Mouse (Mus musculus) stomach, embryonic 15.5 days (tissue): ENCODE measurements at regions not wholly inside any gene's neighbourhood (a gene's known extent, or its start where the extent isn't known, plus 50 kb on each side); places are given as distances from the start of the nearest gene placed in this dataset.

Source experiments
- ATAC-seq: fragments of 200-750 bp; cut with Nextera tagmentation; 2 replicates; pipeline ENCODE4 v1.8.0; 2017; ENCODE audit warnings: low read depth, moderate number of reproducible peaks, moderate TSS enrichment; ENCODE audit not compliant: insufficient read depth, low FRiP score
- H3K27ac ChIP-seq: fragments of 300-500 bp; sonication (generic); 2 replicates; pipeline ENCODE4 v1.5.1; 2015; ENCODE audit warnings: mild to moderate bottlenecking, inconsistent platforms
- H3K27me3 ChIP-seq: fragments of 300-500 bp; sonication (generic); replicated peaks from 2 replicates; pipeline ENCODE4 v1.6.1; 2015; ENCODE audit warnings: inconsistent platforms
- H3K36me3 ChIP-seq: fragments of 300-500 bp; sonication (generic); 2 replicates; pipeline ENCODE4 v1.6.1; 2015; ENCODE audit warnings: inconsistent platforms
- H3K4me1 ChIP-seq: fragments of 300-500 bp; sonication (generic); 2 replicates; pipeline ENCODE4 v1.6.1; 2015; ENCODE audit warnings: inconsistent platforms
- H3K4me2 ChIP-seq: fragments of 300-500 bp; sonication (generic); 2 replicates; pipeline ENCODE4 v1.6.1; 2015; ENCODE audit warnings: mild to moderate bottlenecking, inconsistent platforms
- H3K4me3 ChIP-seq: fragments of 300-500 bp; sonication (generic); replicated peaks from 2 replicates; pipeline ENCODE4 v1.5.1; 2015; ENCODE audit warnings: inconsistent platforms
- H3K9ac ChIP-seq: fragments of 300-500 bp; sonication (generic); 2 replicates; pipeline ENCODE4 v1.6.1; 2015; ENCODE audit warnings: inconsistent platforms
- H3K9me3 ChIP-seq: fragments of 300-500 bp; sonication (generic); 2 replicates; pipeline ENCODE4 v1.6.1; 2016; ENCODE audit warnings: inconsistent platforms
- WGBS: fragments of 180-500 bp; shearing (Covaris S2); methylation state at CpG from one replicate; pipeline ENCODE4 v1.1.7; 2015; 5-methylcytosine and 5-hydroxymethylcytosine counted together

DNA sequence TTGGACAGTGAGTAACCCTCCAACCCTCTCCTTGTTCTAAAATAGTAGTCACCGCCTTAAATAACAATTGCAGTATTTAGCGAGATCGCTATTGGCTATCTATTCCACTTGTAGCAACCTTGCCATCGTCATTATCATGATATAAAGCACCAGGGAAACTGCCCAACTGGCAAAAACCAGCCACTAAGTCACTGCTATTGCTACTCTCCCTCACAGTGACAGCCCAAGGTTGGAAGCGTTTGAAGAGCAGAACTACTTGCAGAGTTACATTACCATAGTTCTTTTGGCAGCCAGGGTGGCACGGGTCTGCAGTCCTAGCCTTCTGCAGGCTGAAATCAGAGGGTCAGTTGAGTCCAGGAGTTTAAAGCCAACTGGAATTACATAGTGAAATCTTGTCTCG, 171.6 kb upstream of the 4930412O13Rik start:
- ATAC-seq, result no peak

DNA sequence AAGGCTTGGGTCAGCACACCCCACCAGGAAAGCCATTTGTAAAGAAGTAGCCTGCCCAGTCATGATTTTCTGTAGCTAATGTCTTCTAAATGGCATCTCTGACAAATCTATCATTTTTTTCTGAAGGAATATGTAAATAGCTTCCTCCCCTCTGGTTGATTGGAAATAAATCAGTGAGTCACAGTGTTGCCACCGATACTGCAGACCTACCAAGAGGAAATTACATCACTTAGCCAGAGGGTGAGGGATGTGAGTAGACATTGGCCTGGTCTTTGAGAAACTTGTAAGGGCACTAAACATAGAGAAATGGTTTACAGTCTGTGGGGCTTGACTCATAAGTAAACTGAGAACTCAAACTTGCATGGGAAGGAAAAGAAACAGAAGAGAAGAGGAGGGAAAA, 163.1 kb upstream of the 4930412O13Rik start:
- ATAC-seq, result no peak
- Histone ChIP-seq H3K27me3 (no peaks in the 10 kb centered on the region), H3K4me2 (no peak overlapping the region), H3K36me3 (no peaks in the 10 kb centered on the region), H3K27ac (no peak overlapping the region), H3K4me3 (no peak overlapping the region), H3K9ac (no peak overlapping the region), H3K4me1 (no peaks in the 10 kb centered on the region), H3K9me3 (no peaks in the 10 kb centered on the region)
- 40% methylated on average over 1 of the region's 1 CpGs for WGBS

More for the DNA sequence above, 171.6 kb upstream of the 4930412O13Rik start:
- Histone ChIP-seq H3K27me3 (no peaks in the 10 kb centered on the region), H3K36me3 (no peaks in the 10 kb centered on the region), H3K4me3 (no peak overlapping the region), H3K9ac (no peak overlapping the region), H3K4me2 (no peak overlapping the region), H3K9me3 (no peaks in the 10 kb centered on the region), H3K4me1 (no peaks in the 10 kb centered on the region), H3K27ac (no peak overlapping the region)
- 80% methylated on average over 7 of the region's 7 CpGs for WGBS

DNA sequence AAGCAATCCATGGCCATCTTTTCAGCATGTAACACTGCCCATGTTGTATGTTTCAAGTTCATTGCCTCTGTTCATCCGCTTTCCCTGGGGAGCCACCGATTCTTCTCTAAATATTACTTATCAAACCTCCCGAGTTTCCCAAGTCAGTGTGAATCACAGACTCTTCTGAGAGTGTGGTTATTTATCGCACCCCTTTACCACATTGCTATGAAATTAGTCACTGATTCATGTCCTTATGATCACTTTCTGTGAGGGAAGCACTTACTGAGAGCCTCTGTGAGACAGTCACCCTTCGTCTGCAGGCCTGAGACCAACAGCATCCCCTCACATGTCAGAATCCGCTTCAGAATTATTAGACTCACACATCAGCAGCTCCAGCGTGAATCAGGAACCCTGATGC, 147.8 kb upstream of the 4930412O13Rik start:
- no peaks in the 10 kb centered on the region for H3K36me3 ChIP-seq
- H3K27ac ChIP-seq, result no peak overlapping the region

DNA sequence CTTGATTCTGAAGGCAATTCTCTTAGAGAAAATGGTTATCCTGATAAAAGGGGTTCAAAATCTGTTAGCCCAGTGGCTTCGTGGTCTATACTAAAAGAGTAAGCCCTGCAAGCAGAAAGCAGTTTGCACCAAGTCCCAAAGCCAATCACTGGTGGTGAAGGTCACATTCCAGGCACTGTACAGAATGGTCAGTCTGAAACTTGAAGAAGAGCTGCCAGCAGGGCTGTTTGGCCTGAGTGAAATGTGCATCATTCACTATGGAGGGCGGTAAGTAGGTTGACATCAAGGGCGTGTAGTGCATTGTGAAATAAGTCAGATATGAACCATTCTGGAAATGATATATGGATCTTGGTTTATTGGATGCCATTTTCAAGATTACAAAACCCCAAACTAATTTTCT, 136.9 kb upstream of the 4930412O13Rik start:
- Histone ChIP-seq H3K36me3 (no peaks in the 10 kb centered on the region), H3K4me1 (no peaks in the 10 kb centered on the region), H3K9ac (no peak overlapping the region), H3K9me3 (no peaks in the 10 kb centered on the region), H3K4me3 (no peak overlapping the region), H3K27ac (no peak overlapping the region), H3K4me2 (no peak overlapping the region), H3K27me3 (no peaks in the 10 kb centered on the region)
- 88% methylated on average over 3 of the region's 3 CpGs for WGBS
- ATAC-seq, result no peak

More for the DNA sequence above, 147.8 kb upstream of the 4930412O13Rik start:
- no peak overlapping the region for H3K4me3 ChIP-seq
- H3K27me3 ChIP-seq, result no peaks in the 10 kb centered on the region
- no peak overlapping the region for H3K4me2 ChIP-seq
- H3K4me1 ChIP-seq, result no peaks in the 10 kb centered on the region
- 76% methylated on average over 7 of the region's 7 CpGs for WGBS
- H3K9me3 ChIP-seq, result no peaks in the 10 kb centered on the region
- H3K9ac ChIP-seq, result no peak overlapping the region
- no peak for ATAC-seq

DNA sequence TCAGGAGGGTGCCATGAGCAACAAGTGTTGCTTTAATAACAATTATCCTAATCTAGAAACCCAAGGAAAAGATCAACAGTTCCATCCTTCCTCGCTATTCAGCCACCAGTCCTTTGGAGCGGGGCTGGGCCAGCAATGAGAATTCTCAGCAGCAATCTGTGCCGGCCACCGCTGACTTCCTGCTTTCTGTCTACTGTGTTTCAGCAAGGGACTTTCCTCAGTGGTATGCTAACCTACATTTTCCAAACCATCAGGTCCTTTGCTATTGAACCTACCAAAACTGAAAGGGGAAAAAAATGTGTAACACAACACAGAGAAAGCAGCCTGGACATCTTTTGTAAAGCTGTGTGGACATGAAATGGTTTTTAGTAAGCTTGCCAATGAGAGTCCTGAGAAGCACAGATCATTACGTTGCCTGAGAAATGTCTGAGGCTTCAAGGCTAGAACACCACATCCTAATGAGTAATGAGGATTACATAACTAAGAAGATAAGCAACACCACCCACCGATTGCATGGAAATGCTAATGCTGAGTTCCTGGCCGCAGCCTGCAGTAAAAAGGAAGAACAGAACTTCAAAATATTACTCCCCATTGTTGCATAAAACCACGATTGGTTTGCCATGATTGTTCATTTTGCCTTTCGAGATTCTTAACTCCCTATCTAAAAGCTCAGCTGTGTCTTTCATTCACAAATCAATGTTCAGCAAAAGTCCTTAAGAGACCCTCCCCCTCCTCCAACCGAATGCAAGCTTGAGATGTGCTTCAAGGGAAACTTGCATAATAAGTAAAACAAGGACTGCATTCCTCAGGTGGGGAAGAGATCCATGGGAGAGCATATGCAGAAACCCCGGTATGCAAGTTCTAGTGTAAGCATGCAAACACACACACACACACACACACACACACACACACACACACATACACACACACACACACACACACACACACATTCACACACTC, 130.9 kb upstream of the 4930412O13Rik start:
- no peak overlapping the region for H3K9ac ChIP-seq
- no peak overlapping the region for H3K27ac ChIP-seq
- no peak overlapping the region for H3K4me2 ChIP-seq
- no peaks in the 10 kb centered on the region for H3K36me3 ChIP-seq
- H3K27me3 ChIP-seq, result no peaks in the 10 kb centered on the region
- no peak overlapping the region for H3K4me3 ChIP-seq
- H3K9me3 ChIP-seq, result no peaks in the 10 kb centered on the region
- ATAC-seq, result no peak
- no peaks in the 10 kb centered on the region for H3K4me1 ChIP-seq
- WGBS, result 46% methylated on average over 11 of the region's 11 CpGs

DNA sequence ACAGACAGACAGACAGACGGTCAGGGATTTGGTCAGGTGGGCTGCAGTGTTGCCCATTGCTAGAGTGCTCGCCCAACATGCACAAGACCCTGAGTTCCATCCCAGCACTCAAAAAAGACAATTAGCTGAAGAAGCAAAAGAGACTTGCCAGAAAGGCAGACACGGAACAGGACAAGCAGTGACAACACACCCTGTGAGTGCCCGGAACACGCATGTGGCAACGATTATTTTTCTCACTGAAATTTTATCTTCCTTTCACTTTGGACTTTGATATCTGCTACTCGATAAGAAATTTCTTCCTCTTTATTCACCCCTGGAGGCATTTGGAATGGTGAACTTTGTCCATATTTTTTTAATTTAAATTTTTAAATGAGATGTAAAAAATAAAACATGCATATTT, 127.4 kb upstream of the 4930412O13Rik start:
- no peak overlapping the region for H3K4me3 ChIP-seq
- no peaks in the 10 kb centered on the region for H3K27me3 ChIP-seq
- no peaks in the 10 kb centered on the region for H3K4me1 ChIP-seq
- H3K9ac ChIP-seq, result no peak overlapping the region
- ATAC-seq, result no peak
- H3K36me3 ChIP-seq, result no peaks in the 10 kb centered on the region
- 84% methylated on average over 7 of the region's 7 CpGs for WGBS
- H3K4me2 ChIP-seq, result no peak overlapping the region
- no peak overlapping the region for H3K27ac ChIP-seq
- no peaks in the 10 kb centered on the region for H3K9me3 ChIP-seq

DNA sequence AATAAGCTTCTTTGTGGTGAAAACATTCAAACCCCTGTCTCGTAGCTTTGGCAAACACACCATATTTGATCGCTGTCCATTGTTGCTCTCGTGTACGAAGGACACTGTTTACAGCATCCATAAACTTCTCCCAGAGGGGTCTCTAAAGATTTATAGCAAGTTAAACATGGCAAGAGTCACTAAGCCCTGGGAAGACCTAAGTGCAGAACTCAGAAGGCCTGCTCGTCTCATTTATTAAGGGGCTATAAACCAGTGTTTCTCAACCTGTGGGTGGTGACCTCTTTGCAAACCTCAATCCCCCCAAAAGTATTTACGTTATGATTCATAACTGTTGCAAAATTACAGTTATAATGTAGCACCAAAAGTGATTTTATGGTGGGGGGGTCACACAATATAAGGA, 126.9 kb upstream of the 4930412O13Rik start:
- no peak overlapping the region for H3K4me2 ChIP-seq
- no peaks in the 10 kb centered on the region for H3K9me3 ChIP-seq
- no peak for ATAC-seq
- no peak overlapping the region for H3K4me3 ChIP-seq
- no peak overlapping the region for H3K27ac ChIP-seq
- no peaks in the 10 kb centered on the region for H3K4me1 ChIP-seq
- WGBS, result 59% methylated on average over 6 of the region's 6 CpGs
- no peak overlapping the region for H3K9ac ChIP-seq
- no peaks in the 10 kb centered on the region for H3K27me3 ChIP-seq
- H3K36me3 ChIP-seq, result no peaks in the 10 kb centered on the region

DNA sequence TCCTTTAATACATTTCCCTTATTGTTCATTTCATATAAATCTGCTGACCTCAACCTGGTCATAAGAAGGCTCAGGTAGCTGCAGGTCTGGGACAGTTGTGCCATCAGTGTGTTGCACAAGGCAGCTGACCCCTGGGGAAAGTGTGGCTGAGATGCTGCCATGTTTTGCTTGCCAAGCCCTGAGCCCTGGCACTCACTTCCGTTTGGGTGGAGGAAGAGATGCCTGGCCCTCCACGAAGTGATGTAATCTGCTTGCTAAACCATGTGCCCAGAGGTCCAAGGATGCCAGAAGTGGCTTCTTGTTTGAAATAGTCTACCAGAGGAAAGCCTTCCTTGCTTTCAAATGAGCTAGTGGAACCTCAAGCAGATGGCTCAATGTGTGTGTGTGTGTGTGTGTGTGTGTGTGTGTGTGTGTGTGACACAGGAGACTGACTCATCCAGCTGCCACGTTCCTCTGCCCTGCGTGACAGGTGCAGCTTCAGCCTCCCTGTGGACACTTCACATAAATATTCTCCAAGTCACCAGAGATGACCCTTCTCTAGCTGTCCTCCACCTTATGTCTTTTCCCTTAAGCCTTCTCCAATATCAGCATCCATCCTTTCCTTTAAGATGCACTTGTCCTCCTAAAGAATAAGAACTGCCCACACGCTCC, 123.2 kb upstream of the 4930412O13Rik start:
- no peak overlapping the region for H3K27ac ChIP-seq
- no peaks in the 10 kb centered on the region for H3K36me3 ChIP-seq
- H3K9me3 ChIP-seq, result no peaks in the 10 kb centered on the region
- H3K4me3 ChIP-seq, result no peak overlapping the region
- 74% methylated on average over 5 of the region's 5 CpGs for WGBS
- no peaks in the 10 kb centered on the region for H3K27me3 ChIP-seq
- H3K4me2 ChIP-seq, result no peak overlapping the region
- no peaks in the 10 kb centered on the region for H3K4me1 ChIP-seq
- H3K9ac ChIP-seq, result no peak overlapping the region
- ATAC-seq, result no peak

DNA sequence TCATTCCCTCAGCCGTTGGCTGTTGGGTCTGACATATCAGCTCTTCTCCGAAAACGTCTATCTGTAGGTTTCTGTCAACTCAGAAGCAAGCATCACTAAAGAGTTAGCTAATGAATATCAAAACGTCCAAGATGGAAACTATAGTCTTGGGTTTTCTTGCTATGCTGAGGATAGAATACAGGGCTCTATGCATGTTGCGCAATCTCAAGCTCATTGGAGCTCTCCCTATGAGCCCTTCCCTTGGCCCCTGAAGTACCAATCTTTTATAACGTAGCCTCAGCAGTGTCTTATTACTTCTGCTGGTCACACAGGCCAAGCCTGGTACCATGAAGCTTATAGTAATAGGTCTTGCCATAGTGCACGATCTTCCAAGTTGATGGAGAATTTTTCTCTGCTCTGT, 122.1 kb upstream of the 4930412O13Rik start:
- Histone ChIP-seq H3K9ac (no peak overlapping the region), H3K4me2 (no peak overlapping the region), H3K27ac (no peak overlapping the region), H3K4me3 (no peak overlapping the region), H3K9me3 (no peaks in the 10 kb centered on the region), H3K36me3 (no peaks in the 10 kb centered on the region), H3K4me1 (no peaks in the 10 kb centered on the region), H3K27me3 (no peaks in the 10 kb centered on the region)
- 85% methylated on average over 7 of the region's 7 CpGs for WGBS
- no peak for ATAC-seq

- H3K36me3 ChIP-seq, result no peaks in the 10 kb centered on the region
- no peak overlapping the region for H3K27ac ChIP-seq
- H3K4me1 ChIP-seq, result no peaks in the 10 kb centered on the region
- ATAC-seq, result no peak
- H3K27me3 ChIP-seq, result no peaks in the 10 kb centered on the region
- 72% methylated on average over 7 of the region's 7 CpGs for WGBS
- no peak overlapping the region for H3K4me3 ChIP-seq
- no peak overlapping the region for H3K4me2 ChIP-seq
- H3K9me3 ChIP-seq, result no peaks in the 10 kb centered on the region
- H3K9ac ChIP-seq, result no peak overlapping the region
Observed at GRCm38 (mm10) chr2:9759389-9760104, 121.5 kb upstream of the 4930412O13Rik start.

- no peaks in the 10 kb centered on the region for H3K36me3 ChIP-seq
- H3K27me3 ChIP-seq, result no peaks in the 10 kb centered on the region
- no peaks in the 10 kb centered on the region for H3K4me1 ChIP-seq
- no peak for ATAC-seq
- H3K9ac ChIP-seq, result no peak overlapping the region
- H3K4me3 ChIP-seq, result no peak overlapping the region
- no peak overlapping the region for H3K27ac ChIP-seq
- H3K4me2 ChIP-seq, result no peak overlapping the region
- no peaks in the 10 kb centered on the region for H3K9me3 ChIP-seq
- WGBS, result 62% methylated on average over 2 of the region's 2 CpGs
Observed at GRCm38 (mm10) chr2:9780159-9780558, 100.9 kb upstream of the 4930412O13Rik start.

GRCm38 (mm10) chr2:9782698-9783097, 98.4 kb upstream of the 4930412O13Rik start:
- no peaks in the 10 kb centered on the region for H3K27me3 ChIP-seq
- no peak overlapping the region for H3K27ac ChIP-seq
- no peak overlapping the region for H3K4me2 ChIP-seq
- no peak overlapping the region for H3K4me3 ChIP-seq
- ATAC-seq, result no peak
- H3K9ac ChIP-seq, result no peak overlapping the region
- 68% methylated on average over 3 of the region's 3 CpGs for WGBS
- H3K4me1 ChIP-seq, result no peaks in the 10 kb centered on the region
- no peaks in the 10 kb centered on the region for H3K9me3 ChIP-seq
- H3K36me3 ChIP-seq, result no peaks in the 10 kb centered on the region
